Mouse (Mus musculus): ENCODE data around the gene Ripk3.

The Ripk3 gene

GRCm38 (mm10) chr14:55793946-55794345, 5.3 kb upstream of the Ripk3 start:
- no peak for DNase-seq

GRCm38 (mm10) chr14:55793461-55793860, 4.8 kb upstream of the Ripk3 start:
- DNase-seq, result no peak

GRCm38 (mm10) chr14:55787731-55788130, 934 bp downstream of the Ripk3 start:
- DNase-seq, result no peak

- DNase-seq, result no peak
Measured at GRCm38 (mm10) chr14:55785195-55785594, 3.5 kb downstream of the Ripk3 start.

- DNase-seq, result no peak
Measured at GRCm38 (mm10) chr14:55783958-55784235, 4.8 kb downstream of the Ripk3 start, which contains the start of gene Adcy4. TSS of gene Adcy4 (minus strand) at chr14:55784095.

GRCm38 (mm10) chr14:55783171-55783957, 5.3 kb downstream of the Ripk3 start:
- DNase-seq, result no peak

- no peak for DNase-seq
Measured at GRCm38 (mm10) chr14:55782361-55782960, 6.2 kb downstream of the Ripk3 start.

- DNase-seq, result peak; percentile 40
Measured at GRCm38 (mm10) chr14:55781310-55781709, 7.4 kb downstream of the Ripk3 start.

- no peak for DNase-seq
Measured at GRCm38 (mm10) chr14:55780736-55781135, 7.9 kb downstream of the Ripk3 start.

- no peak for DNase-seq
Measured at GRCm38 (mm10) chr14:55779656-55780055, 9.0 kb downstream of the Ripk3 start.

GRCm38 (mm10) chr14:55778686-55779085, 10.0 kb downstream of the Ripk3 start:
- no peak for DNase-seq

GRCm38 (mm10) chr14:55777806-55778205, 10.9 kb downstream of the Ripk3 start:
- no peak for DNase-seq

GRCm38 (mm10) chr14:55777176-55777575, 11.5 kb downstream of the Ripk3 start:
- DNase-seq, result no peak

- DNase-seq, result no peak
Measured at GRCm38 (mm10) chr14:55776711-55777110, 12.0 kb downstream of the Ripk3 start.

- DNase-seq, result no peak
Measured at GRCm38 (mm10) chr14:55769087-55769703, 19.5 kb downstream of the Ripk3 start.

GRCm38 (mm10) chr14:55768555-55768954, 20.1 kb downstream of the Ripk3 start:
- DNase-seq, result no peak

GRCm38 (mm10) chr14:55767519-55768414, 20.9 kb downstream of the Ripk3 start:
- no peak for DNase-seq

- no peak for DNase-seq
Measured at GRCm38 (mm10) chr14:55765696-55766095, 23.0 kb downstream of the Ripk3 start, which contains the start of gene Ltb4r1. TSS of gene Ltb4r1 (plus strand) at chr14:55765962.

- DNase-seq, result no peak
Measured at GRCm38 (mm10) chr14:55763166-55763565, 25.5 kb downstream of the Ripk3 start.

- DNase-seq, result peak; percentile 23
Measured at GRCm38 (mm10) chr14:55762001-55762821, 26.5 kb downstream of the Ripk3 start.

GRCm38 (mm10) chr14:55761163-55761562, 27.5 kb downstream of the Ripk3 start, which contains the start of gene Ltb4r2:
TSS of gene Ltb4r2 (plus strand) at chr14:55761428.
- DNase-seq, result no peak

- DNase-seq, result peak; percentile 78
Measured at GRCm38 (mm10) chr14:55760156-55760555, 28.5 kb downstream of the Ripk3 start.
